Mouse (Mus musculus) spleen, adult 2 months (tissue): ENCODE measurements around the gene Ctrc.

ENCODE experiments used
- CTCF ChIP-seq: fragments of 200-500 bp; IDR thresholded peaks from 2 replicates; pipeline ENCODE4 v1.5.1; 2011; ENCODE audit warnings: mild to moderate bottlenecking, inconsistent platforms; ENCODE audit not compliant: insufficient read depth, insufficient read length, insufficient replicate concordance; ENCODE audit errors: extremely low read depth
- POLR2A ChIP-seq: fragments of 200-500 bp; IDR thresholded peaks from 2 replicates; pipeline ENCODE4 v1.6.1; 2011; ENCODE audit warnings: low read depth, low read length, inconsistent platforms

- TF ChIP-seq CTCF (no peak), POLR2A (no peak)
Measured at GRCm38 (mm10) chr4:141862867-141863266, 16.7 kb upstream of the Ctrc start.
